Comparison of ENCODE assay signal across 9 mouse cellular contexts in genomic region chr17:90584666-90585195, GRCm38 (mm10).
A peak's percentile ranks its signal among the peaks of the same experiment; 100 is the strongest.
DNase-seq lines count a peak whose midpoint lies in the region; ATAC-seq and TF ChIP-seq lines count a peak whose summit lies in the region.
"Had no signal": no experiment of that assay in that cellular context is flagged by ENCODE, and none has a peak within 500 bp of the region (broad histone marks: within the 10 kb centered on the region; RNA-seq: fewer than 3 reads in every experiment).

No protein-coding gene starts in this region.

- H3K4me2 ChIP-seq in stomach, postnatal 0 days (replicated peaks; ENCODE audit: low read depth) = peak overlapping the region; percentile 46

- H3K9ac ChIP-seq in stomach, postnatal 0 days (ENCODE audit: low read length) = no peak overlapping the region

- H3K4me3 ChIP-seq in embryonic fibroblast, embryonic 13.5 days (ENCODE audit: insufficient read depth, low read length) = peak overlapping the region; percentile 1; the same call in 1 of the 2 replicates
- 0 out of 2 replicates have a peak overlapping the region, but pooled peaks have one; percentile 16 for H3K4me3 ChIP-seq in hindbrain, embryonic 10.5 days
- H3K4me3 ChIP-seq in stomach, postnatal 0 days (ENCODE audit: low read depth, low read length) = peak overlapping the region; percentile 8; the same call in 1 of the 2 replicates
- H3K4me3 ChIP-seq: erythroblast, embryonic 14.5 days had no signal

- peak; percentile 53 to 61 for DNase-seq in right cerebral cortex, adult 2 months (ENCODE audit: low spot score in 2 of 2)
- DNase-seq in right cerebral cortex, postnatal 25 days = no peak
- peak; percentile 68 for DNase-seq in brain, embryonic 18.5 days (ENCODE audit: low read depth, low spot score)
- DNase-seq in hindbrain, embryonic 10.5 days (ENCODE audit: low spot score) = peak; percentile 15
- peak; percentile 31 to 90 for DNase-seq in layer of hippocampus, postnatal 14 days (ENCODE audit: low spot score in 2 of 2)
- peak; percentile 80 for DNase-seq in mesoderm, embryonic 11.5 days (ENCODE audit: low read depth, low spot score)
- DNase-seq in stomach, postnatal 0 days (ENCODE audit: low spot score) = no peak

- H3K27ac ChIP-seq in embryonic fibroblast, embryonic 13.5 days (ENCODE audit: insufficient read depth, low read length) = no peak overlapping the region
- H3K27ac ChIP-seq in hindbrain, embryonic 10.5 days = no peak overlapping the region
- H3K27ac ChIP-seq in stomach, postnatal 0 days (replicated peaks) = no peak overlapping the region

- ATAC-seq in stomach, postnatal 0 days (ENCODE audit: low FRiP score, low TSS enrichment) = peak; percentile 65; the same call in 1 of the 2 replicates

- WGBS in hindbrain, embryonic 10.5 days = 39% methylated on average over 8 of the region's 8 CpGs
- WGBS in stomach, postnatal 0 days = 23% methylated on average over 8 of the region's 8 CpGs

- no peak for TF ChIP-seq EP300 in stomach, postnatal 0 days (optimal IDR thresholded peaks at IDR 0.05)

- TF ChIP-seq POLR2A in embryonic fibroblast, embryonic 13.5 days (IDR thresholded peaks at IDR 0.05; ENCODE audit: low read depth, low read length) = no peak

- H3K27me3 ChIP-seq in hindbrain, embryonic 10.5 days (ENCODE audit: insufficient read depth, poor library complexity, severe bottlenecking) = no peaks in the 10 kb centered on the region
- no peaks in the 10 kb centered on the region for H3K27me3 ChIP-seq in stomach, postnatal 0 days (ENCODE audit: control insufficient read depth, insufficient read depth, low read length)

- H3K9me3 ChIP-seq in hindbrain, embryonic 10.5 days = no peaks in the 10 kb centered on the region
- H3K9me3 ChIP-seq in stomach, postnatal 0 days (ENCODE audit: control insufficient read depth, low read length) = no peaks in the 10 kb centered on the region

- H3K4me1 ChIP-seq in embryonic fibroblast, embryonic 13.5 days (ENCODE audit: control insufficient read depth, insufficient read depth, low read length) = no peaks in the 10 kb centered on the region
- peaks cover 5% of the 10 kb centered on the region; the same call in 1 of the 2 replicates for H3K4me1 ChIP-seq in hindbrain, embryonic 10.5 days (replicated peaks)
- H3K4me1 ChIP-seq in stomach, postnatal 0 days (replicated peaks; ENCODE audit: control insufficient read depth, insufficient read depth) = no peaks in the 10 kb centered on the region

- no peaks in the 10 kb centered on the region for H3K36me3 ChIP-seq in hindbrain, embryonic 10.5 days
- no peaks in the 10 kb centered on the region for H3K36me3 ChIP-seq in stomach, postnatal 0 days (ENCODE audit: control insufficient read depth, insufficient read depth, low read length)

- peak; percentile 20; the same call in 1 of the 2 replicates for TF ChIP-seq CTCF in embryonic fibroblast, embryonic 13.5 days (IDR thresholded peaks at IDR 0.05; ENCODE audit: borderline replicate concordance, insufficient read depth, low read length)
- peak; percentile 94 for TF ChIP-seq CTCF in stomach, postnatal 0 days (IDR thresholded peaks at IDR 0.05; ENCODE audit: low read depth)

Comparison
In these comparisons a context has a peak if more than half of its experiments do, and no peak if none do; other contexts are left out.
1. DNase-seq: peak in right cerebral cortex, adult 2 months (2 of 2), brain, embryonic 18.5 days (single experiment), hindbrain, embryonic 10.5 days (single experiment), layer of hippocampus, postnatal 14 days (2 of 2) and mesoderm, embryonic 11.5 days (single experiment); none in right cerebral cortex, postnatal 25 days (single experiment) and stomach, postnatal 0 days (single experiment).
2. Peak in every context shown above with its lines, with median percentiles within 50 percentile points of each other: H3K4me3 ChIP-seq.